Comparison of ENCODE assay signal across 8 mouse cellular contexts in genomic region chr13:58127766-58128361, GRCm38 (mm10). TPM values are rescaled to one million over a fixed set of nuclear protein-coding genes. Genes with fewer than 3 reads are reported as not detected.
A peak's percentile ranks its signal among the peaks of the same experiment; 100 is the strongest.
DNase-seq lines count a peak whose midpoint lies in the region; ATAC-seq and TF ChIP-seq lines count a peak whose summit lies in the region.

No protein-coding gene starts in this region.

- peak; percentile 51 to 65 for DNase-seq in thymus, adult 18-20 months
- DNase-seq in thymus, postnatal 25 days = no peak
- DNase-seq in c-Kit-positive CD71-positive TER-119-negative erythroid progenitor cells, embryonic 14.5 days (ENCODE audit: low read depth) = peak; percentile 24
- peak; percentile 65 for DNase-seq in gastrocnemius, postnatal 10 days
- DNase-seq in liver, embryonic 11.5 days (ENCODE audit: low spot score) = no peak
- peak; percentile 82 for DNase-seq in naive thymus-derived CD4-positive, alpha-beta T cell, adult 2 months (ENCODE audit: low read depth)

- ATAC-seq in intestine, embryonic 15.5 days = peak; percentile 39
- ATAC-seq in liver, embryonic 11.5 days (replicated peaks; ENCODE audit: low FRiP score) = peak; percentile 13

- H3K4me3 ChIP-seq in intestine, embryonic 15.5 days (replicated peaks) = peak overlapping the region; percentile 90
- peak overlapping the region; percentile 98 for H3K4me3 ChIP-seq in liver, embryonic 11.5 days (ENCODE audit: low read depth, low read length)
- peak overlapping the region; percentile 95 for H3K4me3 ChIP-seq in testis, adult 2 months (ENCODE audit: control insufficient read depth, low read depth, low read length)

- WGBS in intestine, embryonic 15.5 days = under 1% methylated on average over 79 of the region's 81 CpGs
- WGBS in liver, embryonic 11.5 days = under 1% methylated on average over 81 of the region's 81 CpGs

- peak overlapping the region; percentile 98 for H3K27ac ChIP-seq in intestine, embryonic 15.5 days
- peak overlapping the region; percentile 97 for H3K27ac ChIP-seq in liver, embryonic 11.5 days (ENCODE audit: low read depth, low read length)
- H3K27ac ChIP-seq in testis, adult 2 months (ENCODE audit: control insufficient read depth, insufficient read depth, low read depth, low read length) = peak overlapping the region; percentile 100

- TF ChIP-seq POLR2A in testis, adult 2 months (IDR thresholded peaks at IDR 0.05; ENCODE audit: control insufficient read depth, low read depth, low read length) = peak; percentile 40; the same call in 1 of the 2 replicates

- H3K27me3 ChIP-seq in intestine, embryonic 15.5 days (replicated peaks) = no peaks in the 10 kb centered on the region
- H3K27me3 ChIP-seq in liver, embryonic 11.5 days (replicated peaks; ENCODE audit: control insufficient read depth, insufficient read depth, low read length) = no peaks in the 10 kb centered on the region
- no peaks in the 10 kb centered on the region for H3K27me3 ChIP-seq in testis, adult 2 months (ENCODE audit: control insufficient read depth, insufficient read depth, low read length)

- no peak for TF ChIP-seq CTCF in testis, adult 2 months (IDR thresholded peaks at IDR 0.05; ENCODE audit: control insufficient read depth, insufficient read depth, insufficient replicate concordance, low read depth, low read length)

- H3K9ac ChIP-seq in intestine, embryonic 15.5 days = peak overlapping the region; percentile 99
- H3K9ac ChIP-seq in liver, embryonic 11.5 days (ENCODE audit: low read depth, low read length) = peak overlapping the region; percentile 100

- peak overlapping the region; percentile 65 for H3K4me2 ChIP-seq in intestine, embryonic 15.5 days (replicated peaks)
- H3K4me2 ChIP-seq in liver, embryonic 11.5 days = peak overlapping the region; percentile 83

- no peaks in the 10 kb centered on the region for H3K9me3 ChIP-seq in intestine, embryonic 15.5 days
- H3K9me3 ChIP-seq in liver, embryonic 11.5 days (ENCODE audit: control insufficient read depth, low read length) = no peaks in the 10 kb centered on the region

- peaks cover 24% of the 10 kb centered on the region for H3K4me1 ChIP-seq in intestine, embryonic 15.5 days (replicated peaks)
- H3K4me1 ChIP-seq in liver, embryonic 11.5 days (replicated peaks; ENCODE audit: control insufficient read depth, insufficient read depth, low read length) = peaks cover 22% of the 10 kb centered on the region
- H3K4me1 ChIP-seq in testis, adult 2 months (ENCODE audit: control insufficient read depth, insufficient read depth, low read length) = peaks cover 3% of the 10 kb centered on the region

- H3K36me3 ChIP-seq in intestine, embryonic 15.5 days = no peaks in the 10 kb centered on the region
- H3K36me3 ChIP-seq in liver, embryonic 11.5 days (ENCODE audit: control insufficient read depth, insufficient read depth, low read length) = peaks cover 3% of the 10 kb centered on the region; the same call in 1 of the 2 replicates
- peaks cover 5% of the 10 kb centered on the region; the same call in 1 of the 2 replicates for H3K36me3 ChIP-seq in testis, adult 2 months (ENCODE audit: control insufficient read depth, insufficient read depth, low read length)

RNA-seq across cellular contexts. Expression of gene Hnrnpa0, which starts 0.5 kb away (rescaled TPM):
- total RNA-seq in gastrocnemius, postnatal 10 days (2021) = 10 to 100 TPM; 90.3 to 91.7 TPM
- 28.2 and 36.2 TPM in 2 replicates for polyA plus RNA-seq in intestine, embryonic 15.5 days (2015; fragmentation: Nextera tagmentation; extraction: Ambion mirVana)
- polyA plus RNA-seq in liver, embryonic 11.5 days (2014; fragmentation: Nextera tagmentation; extraction: Ambion mirVana) = 18.7 and 22.8 TPM in 2 replicates
- polyA plus RNA-seq in testis, adult 2 months (2012; rRNA removed) = 36.8 and 45.7 TPM in 2 replicates

RNA-seq across cellular contexts. Expression of gene Klhl3, which starts 14.5 kb away (rescaled TPM):
- total RNA-seq in gastrocnemius, postnatal 10 days (2021) = 1 to 10 TPM; 1.4 TPM
- 2.6 and 2.8 TPM in 2 replicates for polyA plus RNA-seq in intestine, embryonic 15.5 days (2015; fragmentation: Nextera tagmentation; extraction: Ambion mirVana)
- 1.9 and 2.7 TPM in 2 replicates for polyA plus RNA-seq in liver, embryonic 11.5 days (2014; fragmentation: Nextera tagmentation; extraction: Ambion mirVana)
- 5.6 TPM in 2 replicates for polyA plus RNA-seq in testis, adult 2 months (2012; rRNA removed)

RNA-seq across cellular contexts. Expression of gene Idnk, which starts 29.6 kb away (rescaled TPM):
- total RNA-seq in gastrocnemius, postnatal 10 days (2021) = 1 to 10 TPM; 9.6 to 9.7 TPM
- polyA plus RNA-seq in intestine, embryonic 15.5 days (2015; fragmentation: Nextera tagmentation; extraction: Ambion mirVana) = 43.0 and 44.0 TPM in 2 replicates
- 37.9 and 38.0 TPM in 2 replicates for polyA plus RNA-seq in liver, embryonic 11.5 days (2014; fragmentation: Nextera tagmentation; extraction: Ambion mirVana)
- polyA plus RNA-seq in testis, adult 2 months (2012; rRNA removed) = 6.0 and 6.7 TPM in 2 replicates

Comparison
In these comparisons a context has a peak if more than half of its experiments do, and no peak if none do; other contexts are left out.
1. DNase-seq: peak in thymus, adult 18-20 months (2 of 2), c-Kit-positive CD71-positive TER-119-negative erythroid progenitor cells, embryonic 14.5 days (single experiment), gastrocnemius, postnatal 10 days (single experiment) and naive thymus-derived CD4-positive, alpha-beta T cell, adult 2 months (single experiment); none in thymus, postnatal 25 days (single experiment) and liver, embryonic 11.5 days (single experiment).
2. Peak in every context shown above with its lines, with median percentiles within 50 percentile points of each other: H3K27ac ChIP-seq and H3K4me3 ChIP-seq.